Mouse (Mus musculus): ENCODE data around the gene Zfp949. TPM values are rescaled to one million over a fixed set of nuclear protein-coding genes. Genes with fewer than 3 reads are reported as not detected.

Gene Zfp949
- total and polyA plus RNA-seq, 3 experiments = 5.2 to 9.3 (median 7.5) TPM

DNA sequence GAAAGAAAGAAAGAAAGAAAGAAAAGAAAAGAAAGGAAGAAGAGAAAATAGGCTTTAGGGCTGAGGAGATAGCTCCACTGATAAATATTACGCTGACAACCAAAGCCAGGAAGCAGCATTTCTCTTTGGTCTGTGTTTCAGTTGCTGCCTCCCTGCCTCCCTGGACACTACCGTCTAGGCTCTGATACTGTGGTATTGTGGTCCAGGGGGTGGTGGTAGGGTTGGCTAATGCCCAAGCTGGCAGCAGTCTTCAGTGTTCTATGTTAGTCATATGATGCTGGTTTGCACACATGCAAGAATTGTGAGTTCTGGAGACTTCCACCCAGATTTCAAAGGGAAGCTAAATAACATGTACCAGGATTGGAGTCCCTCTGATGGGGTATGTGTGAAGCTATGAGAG, 47.7 kb upstream of the Zfp949 start:
- Histone ChIP-seq H3K27ac (ENCODE audit: insufficient read depth, low read depth) (no peak overlapping the region), H3K4me3 (replicated peaks in 1 of 3; ENCODE audit: low read depth in 2 of 3, low read length in 2 of 3, poor library complexity in 1 of 3) (no peak overlapping the region), H3K4me1 (ENCODE audit: control insufficient read depth in 1 of 2, insufficient read depth in 2 of 2) (peaks cover 0 to under 1% of the 10 kb centered on the region in 2 experiments; a peak in 1 of 4 replicates), H3K9me3 (replicated peaks; ENCODE audit: low read length) (peaks cover 2% of the 10 kb centered on the region), H3K79me2 (replicated peaks; ENCODE audit: control insufficient read depth, extremely low read depth, insufficient read depth, poor library complexity, severe bottlenecking) (no peaks in the 10 kb centered on the region), H3K9ac (ENCODE audit: insufficient read depth, low read depth) (no peak overlapping the region), H3K27me3 (replicated peaks) (no peaks in the 10 kb centered on the region), H3K36me3 (replicated peaks in 1 of 2; ENCODE audit: control insufficient read depth in 1 of 2, insufficient read depth in 1 of 2, low read length in 1 of 2) (no peaks in the 10 kb centered on the region), H3K4me2 (ENCODE audit: insufficient read depth, low read depth, poor library complexity, severe bottlenecking) (no peak overlapping the region)
- no peak for DNase-seq (ENCODE audit: extremely low read depth)
- in situ Hi-C loops (cut with MboI; ENCODE audit: low pct_ligation_motif_present, low pct_unique_long_range_greater_than_20kb, low sequenced_read_pairs) (no loop called here), dilution Hi-C loops (cut with MboI; ENCODE audit: extremely low pct_ligation_motif_present, extremely low pct_unique_long_range_greater_than_20kb, low sequenced_read_pairs) (no loop called here)
- no peak for TF ChIP-seq CTCF (conservative IDR thresholded peaks at IDR 0.05 in 1 of 2, IDR thresholded peaks at IDR 0.05 in 1 of 2; ENCODE audit: low read depth in 2 of 2, low read length in 2 of 2)
- TF ChIP-seq PAX5 (IDR thresholded peaks at IDR 0.05; ENCODE audit: low read length) = no peak
- TF ChIP-seq MXI1 (IDR thresholded peaks at IDR 0.05; ENCODE audit: low read depth, low read length) = no peak
- no peak for TF ChIP-seq ZKSCAN1 (IDR thresholded peaks at IDR 0.05; ENCODE audit: borderline replicate concordance, low read depth, low read length)
- no peak for TF ChIP-seq SMC3 (IDR thresholded peaks at IDR 0.05; ENCODE audit: low read depth, low read length)
- no peak for TF ChIP-seq ZC3H11A (IDR thresholded peaks at IDR 0.05; ENCODE audit: low read depth, low read length)
- TF ChIP-seq MAX (IDR thresholded peaks at IDR 0.05; ENCODE audit: low read length) = no peak
- TF ChIP-seq NELFE (IDR thresholded peaks at IDR 0.05; ENCODE audit: low read depth, low read length) = no peak
- TF ChIP-seq TCF12 (IDR thresholded peaks at IDR 0.05; ENCODE audit: low read depth, low read length) = no peak
- TF ChIP-seq HCFC1 (IDR thresholded peaks at IDR 0.05; ENCODE audit: low read depth, low read length) = no peak
- no peak for TF ChIP-seq CHD2 (IDR thresholded peaks at IDR 0.05; ENCODE audit: low read length)
- TF ChIP-seq UBTF (IDR thresholded peaks at IDR 0.05; ENCODE audit: low read depth, low read length) = no peak
- TF ChIP-seq RCOR1 (conservative IDR thresholded peaks at IDR 0.05; ENCODE audit: low read depth, low read length) = no peak
- TF ChIP-seq TBP (conservative IDR thresholded peaks at IDR 0.05; ENCODE audit: low read depth, low read length) = no peak
- TF ChIP-seq USF2 (conservative IDR thresholded peaks at IDR 0.05; ENCODE audit: low read depth, low read length) = no peak
- no peak for TF ChIP-seq MAZ (IDR thresholded peaks at IDR 0.05; ENCODE audit: low read depth, low read length)
- TF ChIP-seq RAD21 (IDR thresholded peaks at IDR 0.05; ENCODE audit: low read depth, low read length) = no peak
- TF ChIP-seq MEF2A (IDR thresholded peaks at IDR 0.05; ENCODE audit: borderline replicate concordance, low read depth, low read length) = no peak

DNA sequence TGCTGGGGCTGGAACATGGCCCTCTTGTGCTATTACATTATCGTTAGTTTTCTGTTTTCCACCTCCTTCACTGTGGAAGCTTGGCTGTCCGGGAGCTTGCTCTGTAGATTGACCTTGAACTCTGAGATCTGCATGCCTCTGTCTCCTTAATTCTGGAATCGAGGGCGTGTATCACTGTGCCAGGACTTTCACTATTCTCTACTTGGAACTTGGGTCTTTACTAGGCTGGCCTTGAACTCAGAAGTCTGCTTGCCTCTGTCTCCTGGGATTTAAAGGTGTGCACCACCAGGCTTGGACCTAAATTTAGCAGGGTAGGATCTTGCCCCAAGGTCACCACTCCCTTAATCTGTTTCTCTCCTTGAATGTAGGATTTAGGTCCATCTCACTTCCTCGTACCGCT, 46.0 kb upstream of the Zfp949 start:
- no peak for TF ChIP-seq HCFC1 (IDR thresholded peaks at IDR 0.05; ENCODE audit: low read depth, low read length)
- no peak for TF ChIP-seq ZNF384 (IDR thresholded peaks at IDR 0.05; ENCODE audit: low read depth, low read length)
- TF ChIP-seq ETS1 (conservative IDR thresholded peaks at IDR 0.05; ENCODE audit: low read depth, low read length) = no peak
- no peak for TF ChIP-seq ZKSCAN1 (IDR thresholded peaks at IDR 0.05; ENCODE audit: borderline replicate concordance, low read depth, low read length)
- TF ChIP-seq RAD21 (IDR thresholded peaks at IDR 0.05; ENCODE audit: low read depth, low read length) = no peak
- no peak for TF ChIP-seq CTCF (conservative IDR thresholded peaks at IDR 0.05 in 1 of 2, IDR thresholded peaks at IDR 0.05 in 1 of 2; ENCODE audit: low read depth in 2 of 2, low read length in 2 of 2)
- TF ChIP-seq E2F4 (IDR thresholded peaks at IDR 0.05; ENCODE audit: insufficient replicate concordance, low read depth, low read length) = no peak
- no peak for TF ChIP-seq MAZ (IDR thresholded peaks at IDR 0.05; ENCODE audit: low read depth, low read length)
- TF ChIP-seq TCF12 (IDR thresholded peaks at IDR 0.05; ENCODE audit: low read depth, low read length) = no peak
- no peak for TF ChIP-seq USF1 (IDR thresholded peaks at IDR 0.05; ENCODE audit: low read depth, low read length)
- TF ChIP-seq SIN3A (IDR thresholded peaks at IDR 0.05; ENCODE audit: low read length) = no peak
- TF ChIP-seq TBP (conservative IDR thresholded peaks at IDR 0.05; ENCODE audit: low read depth, low read length) = no peak
- no peak for TF ChIP-seq MAFK (IDR thresholded peaks at IDR 0.05; ENCODE audit: insufficient replicate concordance, low read length)
- TF ChIP-seq BHLHE40 (IDR thresholded peaks at IDR 0.05; ENCODE audit: low read depth, low read length) = no peak
- TF ChIP-seq USF2 (conservative IDR thresholded peaks at IDR 0.05; ENCODE audit: low read depth, low read length) = no peak
- TF ChIP-seq MYC (IDR thresholded peaks at IDR 0.05; ENCODE audit: low read depth, low read length) = no peak
- TF ChIP-seq JUN (IDR thresholded peaks at IDR 0.05; ENCODE audit: insufficient read depth, low read depth, low read length) = no peak
- no peak for TF ChIP-seq ELF1 (IDR thresholded peaks at IDR 0.05; ENCODE audit: low read depth, low read length)
- Histone ChIP-seq H3K9ac (ENCODE audit: insufficient read depth, low read depth) (no peak overlapping the region), H3K27me3 (replicated peaks) (no peaks in the 10 kb centered on the region), H3K4me3 (replicated peaks in 1 of 3; ENCODE audit: low read depth in 2 of 3, low read length in 2 of 3, poor library complexity in 1 of 3) (no peak overlapping the region), H3K4me2 (ENCODE audit: insufficient read depth, low read depth, poor library complexity, severe bottlenecking) (no peak overlapping the region), H3K4me1 (ENCODE audit: control insufficient read depth in 1 of 2, insufficient read depth in 2 of 2) (peaks cover 0 to 8% of the 10 kb centered on the region in 2 experiments; a peak in 2 of 4 replicates), H3K36me3 (replicated peaks in 1 of 2; ENCODE audit: control insufficient read depth in 1 of 2, insufficient read depth in 1 of 2, low read length in 1 of 2) (no peaks in the 10 kb centered on the region), H3K79me2 (replicated peaks; ENCODE audit: control insufficient read depth, extremely low read depth, insufficient read depth, poor library complexity, severe bottlenecking) (no peaks in the 10 kb centered on the region), H3K27ac (ENCODE audit: insufficient read depth, low read depth) (no peak overlapping the region), H3K9me3 (replicated peaks; ENCODE audit: low read length) (no peaks in the 10 kb centered on the region)
- in situ Hi-C loops (cut with MboI; ENCODE audit: low pct_ligation_motif_present, low pct_unique_long_range_greater_than_20kb, low sequenced_read_pairs) = no loop called here
- dilution Hi-C loops (cut with MboI; ENCODE audit: extremely low pct_ligation_motif_present, extremely low pct_unique_long_range_greater_than_20kb, low sequenced_read_pairs) = no loop called here
- no peak for DNase-seq (ENCODE audit: extremely low read depth)
